Mouse (Mus musculus) liver, adult 2 months (tissue): ENCODE measurements around the gene Tcn2. TPM values are rescaled to one million over a fixed set of nuclear protein-coding genes. Genes with fewer than 3 reads are reported as not detected.
A peak's percentile ranks its signal among the peaks of the same experiment; 100 is the strongest.

Experiments used
- DNase-seq: peaks from one replicate; pipeline ENCODE4 v3.0.0-alpha.2; 2011; ENCODE audit warnings: low read depth, low spot score; ENCODE audit errors: extremely low read depth
- H3K27ac ChIP-seq: fragments of 200-500 bp; replicated peaks from 2 replicates; pipeline ENCODE4 v1.5.1; 2012; ENCODE audit warnings: low read depth, mild to moderate bottlenecking, control low read depth, inconsistent platforms, low read length; ENCODE audit not compliant: insufficient read depth
- H3K27me3 ChIP-seq: fragments of 200-500 bp; 2 replicates; pipeline ENCODE4 v1.6.1; 2012; ENCODE audit warnings: mild to moderate bottlenecking, moderate library complexity, low read length, inconsistent platforms; ENCODE audit not compliant: control insufficient read depth, insufficient read depth
- H3K36me3 ChIP-seq: fragments of 200-500 bp; 2 replicates; pipeline ENCODE4 v1.6.1; 2012; ENCODE audit warnings: low read length, inconsistent platforms; ENCODE audit not compliant: control insufficient read depth, insufficient read depth
- H3K4me1 ChIP-seq: fragments of 200-500 bp; 2 replicates; pipeline ENCODE4 v1.6.1; 2011; ENCODE audit warnings: low read length; ENCODE audit not compliant: control insufficient read depth, insufficient read depth
- H3K4me3 ChIP-seq: fragments of 200-500 bp; 2 replicates; pipeline ENCODE4 v1.5.1; 2011; ENCODE audit warnings: low read depth, mild to moderate bottlenecking, control low read depth, low read length, moderate library complexity; ENCODE audit not compliant: insufficient read depth
- H3K79me2 ChIP-seq: fragments of 200-500 bp; 2 replicates; pipeline ENCODE4 v1.6.1; 2012; ENCODE audit warnings: inconsistent platforms, mild to moderate bottlenecking, low read length, moderate library complexity; ENCODE audit not compliant: control insufficient read depth, insufficient read depth
- H3K9ac ChIP-seq: fragments of 200-500 bp; 2 replicates; pipeline ENCODE4 v1.6.1; 2012; ENCODE audit warnings: low read depth, mild to moderate bottlenecking, control low read depth, inconsistent platforms, low read length
- CTCF ChIP-seq: fragments of 200-500 bp; IDR thresholded peaks from 2 replicates; pipeline ENCODE4 v1.5.1; 2011; ENCODE audit warnings: low read depth, low read length, control low read depth
- POLR2A ChIP-seq: fragments of 200-500 bp; IDR thresholded peaks from 2 replicates; pipeline ENCODE4 v1.6.1; 2011; ENCODE audit warnings: low read length, control low read depth; ENCODE audit not compliant: insufficient read depth; ENCODE audit errors: extremely low read depth
- WGBS: fragments of 180-500 bp; shearing (Covaris S2); methylation state at CpG from one replicate; pipeline ENCODE4 v1.1.7; 2018; 5-methylcytosine and 5-hydroxymethylcytosine counted together
- polyA plus RNA-seq: library from polyadenylated mRNA; depleted of rRNA; stranded (reverse); fragments of >200 nt; gene quantifications from 2 replicates; pipeline ENCODE4 v1.2.3, GENCODE M21; 2012; rRNA removed
- total RNA-seq: library from RNA; depleted of rRNA; stranded (reverse); fragments of >200 nt; gene quantifications from 2 replicates; pipeline ENCODE4 v1.2.3, GENCODE M21; 2014; rRNA removed

The Tcn2 gene
- total RNA-seq: 101 and 110 TPM in 2 replicates
- polyA plus RNA-seq: 211 and 236 TPM in 2 replicates

GRCm38 (mm10) chr11:3931511-3932211 lies at the start of gene Tcn2:
Gene Tcn2, minus strand, starts transcription at chr11:3932159.
- Histone ChIP-seq H3K9ac (peak within 1 kb of the TSS; percentile 45), H3K79me2 (no peaks in the 10 kb centered on the region), H3K36me3 (peaks cover 4% of the 10 kb centered on the region), H3K4me3 (peak within 1 kb of the TSS; percentile 57), H3K27me3 (no peaks in the 10 kb centered on the region), H3K4me1 (peaks cover 3% of the 10 kb centered on the region; the same call in 1 of the 2 replicates), H3K27ac (peak within 1 kb of the TSS; percentile 20; the same call in 1 of the 2 replicates)
- peak; percentile 87 for DNase-seq
- WGBS: 1% methylated on average over 26 of the region's 26 CpGs
- 0 out of 2 replicates have a peak, but pooled peaks have one; percentile 10 for TF ChIP-seq POLR2A
- no peak for TF ChIP-seq CTCF

DNA sequence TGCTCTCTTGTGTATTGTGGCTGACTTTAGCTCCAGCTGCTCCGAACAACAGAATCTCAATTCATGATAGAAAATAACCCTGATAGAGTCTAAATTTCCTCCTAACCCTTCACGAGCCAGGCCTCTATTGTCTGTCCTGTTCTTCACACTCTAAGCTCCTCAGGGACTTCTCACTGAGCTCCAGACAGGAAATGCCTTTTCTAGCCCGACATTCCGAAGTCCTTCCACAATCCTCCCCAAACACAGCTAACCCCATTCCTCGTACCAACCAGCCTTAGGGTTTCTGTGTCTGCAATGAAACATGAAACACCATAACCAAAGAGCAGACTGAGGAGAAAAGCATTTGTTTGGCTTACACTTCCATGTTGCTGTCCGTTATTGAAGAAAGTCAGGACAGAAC lies 49.6 kb upstream of the Tcn2 start:
- Histone ChIP-seq H3K4me3 (no peak overlapping the region), H3K36me3 (peaks cover 24% of the 10 kb centered on the region), H3K4me1 (peaks cover 3% of the 10 kb centered on the region; the same call in 1 of the 2 replicates), H3K27me3 (no peaks in the 10 kb centered on the region), H3K9ac (no peak overlapping the region), H3K27ac (no peak overlapping the region), H3K79me2 (no peaks in the 10 kb centered on the region)
- no peak for DNase-seq
- 75% methylated on average over 6 of the region's 6 CpGs for WGBS
- TF ChIP-seq POLR2A: no peak
- TF ChIP-seq CTCF: no peak

GRCm38 (mm10) chr11:3978421-3978820 lies 46.5 kb upstream of the Tcn2 start:
- no peak overlapping the region for H3K9ac ChIP-seq
- no peak overlapping the region for H3K27ac ChIP-seq
- H3K4me1 ChIP-seq: no peaks in the 10 kb centered on the region
- 92% methylated on average over 5 of the region's 5 CpGs for WGBS
- peaks cover 34% of the 10 kb centered on the region for H3K36me3 ChIP-seq
- DNase-seq: no peak
- H3K27me3 ChIP-seq: no peaks in the 10 kb centered on the region
- H3K4me3 ChIP-seq: no peak overlapping the region
- TF ChIP-seq CTCF: no peak
- no peak for TF ChIP-seq POLR2A
- H3K79me2 ChIP-seq: no peaks in the 10 kb centered on the region

DNA sequence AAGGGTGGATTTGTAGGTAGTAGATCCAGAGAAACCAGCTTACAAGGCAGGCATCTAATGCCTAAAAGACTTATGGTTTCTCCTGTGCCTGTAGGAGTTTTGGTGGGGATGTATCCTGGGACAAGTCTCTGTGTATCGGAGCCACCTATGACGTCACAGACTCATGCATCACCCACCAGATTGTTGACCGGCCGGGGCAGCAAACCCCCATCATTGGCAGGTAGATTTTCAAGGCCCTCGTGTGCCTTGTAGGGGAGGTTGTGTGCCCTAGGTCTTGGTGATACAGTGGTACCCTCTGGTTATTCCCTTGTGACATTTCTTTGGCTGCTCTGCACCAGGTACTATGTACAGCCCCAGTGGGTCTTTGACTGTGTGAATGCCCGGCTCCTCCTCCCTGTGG lies 44.7 kb upstream of the Tcn2 start, which contains the start of gene 4930556J24Rik:
Gene 4930556J24Rik, minus strand, starts transcription at position 101 of the 400 bp plus-strand sequence.
- H3K36me3 ChIP-seq: peaks cover 46% of the 10 kb centered on the region
- H3K27me3 ChIP-seq: no peaks in the 10 kb centered on the region
- no peak within 1 kb of the TSS for H3K27ac ChIP-seq
- TF ChIP-seq POLR2A (no peak), CTCF (no peak)
- 93% methylated on average over 6 of the region's 6 CpGs for whole genome bisulfite sequencing
- no peak within 1 kb of the TSS for H3K9ac ChIP-seq
- no peak within 1 kb of the TSS for H3K4me3 ChIP-seq
- H3K79me2 ChIP-seq: no peaks in the 10 kb centered on the region
- H3K4me1 ChIP-seq: no peaks in the 10 kb centered on the region
- no peak for DNase-seq

DNA sequence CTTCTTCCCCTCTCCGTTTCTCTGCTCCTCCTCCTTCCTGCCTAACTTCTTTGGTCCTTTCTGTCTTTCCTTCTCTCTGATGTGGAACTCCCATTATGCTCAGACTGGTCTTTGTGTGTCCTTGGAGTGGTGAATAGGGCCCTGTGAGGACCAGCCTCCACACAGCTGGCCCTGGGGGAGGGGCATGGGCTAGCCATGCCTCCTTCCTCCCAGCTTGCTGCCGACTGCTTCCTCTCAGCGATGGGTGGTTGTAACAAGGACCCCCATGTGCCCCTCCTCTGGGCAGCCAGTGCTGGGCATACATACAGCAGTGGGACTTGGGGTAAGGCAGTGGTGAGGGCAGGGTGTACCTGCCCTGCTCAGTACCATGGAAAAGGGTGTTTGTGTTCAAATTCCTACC lies 42.4 kb upstream of the Tcn2 start:
- 81% methylated on average over 3 of the region's 3 CpGs for WGBS
- H3K27ac ChIP-seq: no peak overlapping the region
- H3K4me3 ChIP-seq: no peak overlapping the region
- H3K4me1 ChIP-seq: no peaks in the 10 kb centered on the region
- DNase-seq: no peak
- H3K79me2 ChIP-seq: no peaks in the 10 kb centered on the region
- H3K27me3 ChIP-seq: no peaks in the 10 kb centered on the region
- peaks cover 64% of the 10 kb centered on the region for H3K36me3 ChIP-seq
- no peak overlapping the region for H3K9ac ChIP-seq
- TF ChIP-seq POLR2A (no peak), CTCF (no peak)

- no peaks in the 10 kb centered on the region for H3K4me1 ChIP-seq
- H3K79me2 ChIP-seq: no peaks in the 10 kb centered on the region
- no peaks in the 10 kb centered on the region for H3K27me3 ChIP-seq
- WGBS: 87% methylated on average over 7 of the region's 7 CpGs
- DNase-seq: no peak
- H3K4me3 ChIP-seq: no peak overlapping the region
- H3K27ac ChIP-seq: no peak overlapping the region
- peaks cover 57% of the 10 kb centered on the region for H3K36me3 ChIP-seq
- H3K9ac ChIP-seq: no peak overlapping the region
- TF ChIP-seq CTCF: no peak
- TF ChIP-seq POLR2A: no peak
These were observed 41.1 kb upstream of the Tcn2 start for GRCm38 (mm10) chr11:3973081-3973480.
